Mouse (Mus musculus) stomach, embryonic 14.5 days (tissue): Measurements from ENCODE around the gene Rpl10a. TPM values are rescaled to one million over a fixed set of nuclear protein-coding genes. Genes with fewer than 3 reads are reported as not detected.
A peak's percentile ranks its signal among the peaks of the same experiment; 100 is the strongest.

Experiments
- ATAC-seq: fragments of 200-750 bp; cut with Nextera tagmentation; 2 replicates; pipeline ENCODE4 v1.8.0; 2017; ENCODE audit warnings: low read depth, moderate TSS enrichment; ENCODE audit not compliant: insufficient number of reproducible peaks, insufficient read depth, low FRiP score
- H3K27ac ChIP-seq: fragments of 300-500 bp; sonication (generic); 2 replicates; pipeline ENCODE4 v1.5.1; 2014; ENCODE audit warnings: mild to moderate bottlenecking, low read length, moderate library complexity, mixed read lengths
- H3K27me3 ChIP-seq: fragments of 300-500 bp; sonication (generic); 2 replicates; pipeline ENCODE4 v1.6.1; 2014; ENCODE audit warnings: low read length, control low read depth, mixed read lengths; ENCODE audit not compliant: control insufficient read depth, insufficient read depth
- H3K36me3 ChIP-seq: fragments of 300-500 bp; sonication (generic); 2 replicates; pipeline ENCODE4 v1.6.1; 2014; ENCODE audit warnings: mild to moderate bottlenecking, control low read depth, low read length, moderate library complexity, mixed read lengths; ENCODE audit not compliant: control insufficient read depth, insufficient read depth
- H3K4me1 ChIP-seq: fragments of 300-500 bp; sonication (generic); 2 replicates; pipeline ENCODE4 v1.6.1; 2014; ENCODE audit warnings: low read length, control low read depth, mixed read lengths; ENCODE audit not compliant: control insufficient read depth, insufficient read depth
- H3K4me2 ChIP-seq: fragments of 300-500 bp; sonication (generic); replicated peaks from 2 replicates; pipeline ENCODE4 v1.6.1; 2014; ENCODE audit warnings: low read depth, low read length, control low read depth
- H3K4me3 ChIP-seq: fragments of 300-500 bp; sonication (generic); 2 replicates; pipeline ENCODE4 v1.5.1; 2014; ENCODE audit warnings: low read depth, low read length, control low read depth
- H3K9ac ChIP-seq: fragments of 300-500 bp; sonication (generic); replicated peaks from 2 replicates; pipeline ENCODE4 v1.6.1; 2014; ENCODE audit warnings: low read depth, mild to moderate bottlenecking, control low read depth, low read length, moderate library complexity, mixed read lengths
- H3K9me3 ChIP-seq: fragments of 300-500 bp; sonication (generic); 2 replicates; pipeline ENCODE4 v1.6.1; 2016; ENCODE audit warnings: low read depth, low read length, control low read depth; ENCODE audit not compliant: control insufficient read depth
- WGBS: fragments of 180-500 bp; shearing (Covaris S2); extraction: QIAGEN DNeasy Blood & Tissue Kit; methylation state at CpG from one replicate; pipeline ENCODE4 v1.1.7; 2014; 5-methylcytosine and 5-hydroxymethylcytosine counted together
- polyA plus RNA-seq: library from polyadenylated mRNA; unstranded; fragments of >200 nt; fragmentation: Nextera tagmentation; extraction: Ambion mirVana; gene quantifications from 2 replicates; pipeline ENCODE4 v1.2.1, GENCODE M21; 2014

Gene Rpl10a
- polyA plus RNA-seq, 1 experiment from 2014 or later, result 911 TPM

DNA sequence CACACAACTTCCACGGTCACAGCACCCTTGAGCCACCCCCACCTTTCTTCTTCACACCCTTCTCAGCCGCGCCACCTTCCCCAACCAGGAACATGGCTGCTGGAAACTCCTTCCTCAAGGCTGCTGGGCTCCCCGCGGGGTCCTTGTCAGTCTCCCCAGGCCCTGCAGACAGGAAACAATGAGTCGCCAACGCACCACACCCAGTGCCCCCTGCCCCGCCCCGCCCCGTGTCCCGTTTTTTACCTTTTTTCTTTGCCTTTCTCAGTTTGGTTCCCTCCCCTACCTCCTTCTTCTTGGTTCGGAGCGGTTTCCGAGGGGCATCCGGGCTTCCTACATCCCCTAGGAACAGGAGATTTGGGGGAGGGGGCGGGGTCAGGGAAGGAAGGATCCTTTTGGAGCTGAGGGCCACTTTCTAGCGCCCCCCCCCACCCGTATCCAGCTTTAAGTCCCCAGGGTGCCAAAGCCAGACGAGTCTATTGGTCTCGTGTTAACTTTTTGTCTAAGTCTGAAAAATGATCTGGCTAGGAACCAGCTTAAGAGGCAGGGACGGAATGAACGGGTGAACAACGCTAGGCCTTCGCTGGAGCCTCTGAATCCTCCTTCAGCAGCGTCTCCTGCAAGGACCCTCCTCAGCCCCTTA lies 34.5 kb downstream of the Rpl10a start:
- peak overlapping the region; percentile 42 for H3K4me2 ChIP-seq
- no peaks in the 10 kb centered on the region for H3K9me3 ChIP-seq
- H3K27ac ChIP-seq, result no peak overlapping the region
- 0 out of 2 replicates have a peak, but pooled peaks cover 7% of the 10 kb centered on the region for H3K27me3 ChIP-seq
- WGBS, result 2% methylated on average over 25 of the region's 25 CpGs
- H3K36me3 ChIP-seq, result no peaks in the 10 kb centered on the region
- H3K4me3 ChIP-seq, result peak overlapping the region; percentile 24
- H3K4me1 ChIP-seq, result peaks cover 18% of the 10 kb centered on the region; the same call in 1 of the 2 replicates
- ATAC-seq, result no peak
- no peak overlapping the region for H3K9ac ChIP-seq

DNA sequence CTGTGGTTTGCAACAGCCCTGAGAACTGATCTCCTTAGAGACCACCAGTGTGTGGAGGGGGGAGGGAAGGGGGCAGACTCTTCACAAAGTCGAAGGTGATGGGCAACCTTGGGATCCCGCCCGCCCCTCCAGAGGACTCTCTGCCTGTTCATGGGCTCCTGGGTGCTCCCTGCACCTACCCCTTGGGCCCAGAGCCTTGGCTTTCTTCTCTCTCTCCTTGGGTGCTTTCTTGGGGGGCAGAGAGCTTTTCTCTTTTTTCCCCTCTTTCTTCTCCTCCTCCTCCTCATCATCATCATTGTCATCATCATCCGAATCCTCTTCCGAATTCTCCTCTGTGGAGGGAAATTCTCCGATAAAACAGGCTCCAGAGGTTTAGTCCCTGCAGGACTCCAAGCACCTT lies 35.2 kb downstream of the Rpl10a start:
- peaks cover 18% of the 10 kb centered on the region; the same call in 1 of the 2 replicates for H3K4me1 ChIP-seq
- H3K9ac ChIP-seq, result no peak overlapping the region
- H3K4me3 ChIP-seq, result no peak overlapping the region
- peak overlapping the region; percentile 42 for H3K4me2 ChIP-seq
- 37% methylated on average over 6 of the region's 6 CpGs for WGBS
- no peak for ATAC-seq
- H3K27me3 ChIP-seq, result 0 out of 2 replicates have a peak, but pooled peaks cover 7% of the 10 kb centered on the region
- H3K9me3 ChIP-seq, result no peaks in the 10 kb centered on the region
- no peaks in the 10 kb centered on the region for H3K36me3 ChIP-seq
- no peak overlapping the region for H3K27ac ChIP-seq

DNA sequence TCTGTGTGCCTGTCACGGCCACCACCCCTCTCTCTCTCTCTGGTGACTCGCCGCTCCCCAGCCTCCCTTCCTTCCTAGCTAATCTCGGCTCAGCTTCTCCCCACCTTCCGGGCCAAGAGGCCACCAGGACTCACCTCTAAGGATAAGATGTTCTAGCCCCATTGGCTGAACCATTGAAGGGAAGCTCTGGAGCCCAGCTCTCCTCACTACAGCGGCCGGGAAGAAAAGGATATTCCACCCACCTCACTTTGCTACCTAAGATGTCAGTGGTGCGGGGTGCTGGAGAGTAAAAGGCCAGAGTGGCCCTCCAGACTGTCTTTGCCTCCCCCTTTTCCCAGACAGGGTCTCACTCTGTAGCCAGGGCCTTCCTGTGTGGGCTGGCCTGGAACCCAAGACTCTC lies 36.9 kb downstream of the Rpl10a start, which contains the start of gene Tulp1:
Gene Tulp1, minus strand, starts transcription at position 101 of the 400 bp plus-strand sequence.
- Histone ChIP-seq H3K4me3 (peak within 1 kb of the TSS; percentile 21), H3K4me2 (peak within 1 kb of the TSS; percentile 41), H3K9ac (peak within 1 kb of the TSS; percentile 10; the same call in 1 of the 2 replicates), H3K9me3 (no peaks in the 10 kb centered on the region), H3K27ac (no peak within 1 kb of the TSS), H3K27me3 (0 out of 2 replicates have a peak, but pooled peaks cover 7% of the 10 kb centered on the region), H3K4me1 (peaks cover 18% of the 10 kb centered on the region; the same call in 1 of the 2 replicates), H3K36me3 (no peaks in the 10 kb centered on the region)
- no peak for ATAC-seq
- WGBS, result 37% methylated on average over 8 of the region's 8 CpGs

DNA sequence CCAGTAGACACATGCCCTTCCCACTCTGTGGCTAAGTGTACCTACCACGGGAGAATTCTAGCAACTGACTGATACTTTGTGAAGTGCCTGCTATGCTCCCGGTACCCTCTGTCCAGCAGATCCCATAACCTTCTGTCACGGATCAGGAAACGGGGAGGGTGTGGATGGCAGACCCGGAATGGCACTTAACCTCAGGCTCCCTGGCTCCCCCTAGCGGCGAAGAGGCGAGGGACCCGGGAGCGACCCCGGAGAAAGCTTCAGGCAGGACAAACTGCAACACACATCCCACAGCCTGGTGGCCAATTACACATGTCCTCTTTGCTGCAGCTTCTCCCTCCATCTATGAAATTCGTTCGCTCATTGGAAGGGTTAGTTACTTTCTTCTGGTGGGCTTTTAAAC lies 40.2 kb downstream of the Rpl10a start:
- no peak for ATAC-seq
- 8% methylated on average over 13 of the region's 13 CpGs for WGBS

DNA sequence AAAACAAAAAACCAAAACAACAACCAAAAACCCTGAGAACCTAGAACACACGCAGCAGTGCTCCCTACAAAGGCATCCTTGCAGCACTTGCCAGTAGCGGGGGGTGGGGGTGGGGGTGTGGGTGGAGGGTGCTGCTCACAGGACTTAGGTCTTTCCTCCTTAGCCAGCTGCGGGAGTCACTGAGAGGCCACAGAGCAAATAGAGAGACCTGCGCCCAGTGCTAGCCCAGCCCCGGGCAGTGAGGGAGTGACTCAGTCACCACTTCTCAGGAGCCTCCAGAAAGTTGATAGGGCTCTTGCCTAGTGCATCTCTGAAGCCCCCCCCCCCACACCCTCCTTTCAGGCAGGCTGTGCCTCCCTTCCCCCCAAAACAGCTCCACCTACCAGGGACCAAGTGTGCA lies 40.8 kb downstream of the Rpl10a start:
- 65% methylated on average over 5 of the region's 5 CpGs for WGBS
- no peaks in the 10 kb centered on the region for H3K9me3 ChIP-seq
- H3K27me3 ChIP-seq, result 0 out of 2 replicates have a peak, but pooled peaks cover under 1% of the 10 kb centered on the region
- ATAC-seq, result peak; percentile 68; the same call in 1 of the 2 replicates
- no peak overlapping the region for H3K9ac ChIP-seq
- H3K4me2 ChIP-seq, result no peak overlapping the region
- no peaks in the 10 kb centered on the region for H3K36me3 ChIP-seq
- H3K4me3 ChIP-seq, result no peak overlapping the region
- no peak overlapping the region for H3K27ac ChIP-seq
- peaks cover 7% of the 10 kb centered on the region; the same call in 1 of the 2 replicates for H3K4me1 ChIP-seq

More for the DNA sequence above, 40.2 kb downstream of the Rpl10a start:
- H3K9ac ChIP-seq, result no peak overlapping the region
- H3K4me3 ChIP-seq, result no peak overlapping the region
- H3K4me2 ChIP-seq, result no peak overlapping the region
- no peak overlapping the region for H3K27ac ChIP-seq
- H3K27me3 ChIP-seq, result 0 out of 2 replicates have a peak, but pooled peaks cover 6% of the 10 kb centered on the region
- no peaks in the 10 kb centered on the region for H3K36me3 ChIP-seq
- H3K9me3 ChIP-seq, result no peaks in the 10 kb centered on the region
- peaks cover 11% of the 10 kb centered on the region; the same call in 1 of the 2 replicates for H3K4me1 ChIP-seq

DNA sequence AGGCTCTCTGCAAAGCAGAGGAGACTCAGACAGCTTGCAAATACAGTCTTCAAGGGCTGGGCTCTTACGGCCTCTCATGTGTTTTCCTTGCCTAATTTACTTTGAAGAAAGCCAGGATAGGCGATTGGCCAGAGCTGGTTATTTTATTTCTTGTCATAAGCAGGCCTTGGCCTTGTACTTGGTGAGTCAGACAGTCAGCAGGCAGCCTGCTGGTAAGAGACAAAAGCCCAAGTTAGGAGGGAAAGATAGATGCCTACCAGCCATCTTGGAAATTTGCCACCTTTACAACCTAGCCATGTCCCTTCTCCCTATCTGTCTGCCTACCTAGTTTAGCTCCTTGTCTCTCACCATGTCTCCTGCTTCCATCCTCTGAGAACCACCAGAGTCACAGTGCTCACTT lies 43.0 kb downstream of the Rpl10a start:
- H3K9ac ChIP-seq, result no peak overlapping the region
- H3K4me3 ChIP-seq, result no peak overlapping the region
- H3K4me1 ChIP-seq, result peaks cover 4% of the 10 kb centered on the region; the same call in 1 of the 2 replicates
- H3K9me3 ChIP-seq, result no peaks in the 10 kb centered on the region
- no peaks in the 10 kb centered on the region for H3K27me3 ChIP-seq
- ATAC-seq, result no peak
- H3K36me3 ChIP-seq, result no peaks in the 10 kb centered on the region
- no peak overlapping the region for H3K4me2 ChIP-seq
- no peak overlapping the region for H3K27ac ChIP-seq
- WGBS, result 53% methylated on average over 2 of the region's 2 CpGs

DNA sequence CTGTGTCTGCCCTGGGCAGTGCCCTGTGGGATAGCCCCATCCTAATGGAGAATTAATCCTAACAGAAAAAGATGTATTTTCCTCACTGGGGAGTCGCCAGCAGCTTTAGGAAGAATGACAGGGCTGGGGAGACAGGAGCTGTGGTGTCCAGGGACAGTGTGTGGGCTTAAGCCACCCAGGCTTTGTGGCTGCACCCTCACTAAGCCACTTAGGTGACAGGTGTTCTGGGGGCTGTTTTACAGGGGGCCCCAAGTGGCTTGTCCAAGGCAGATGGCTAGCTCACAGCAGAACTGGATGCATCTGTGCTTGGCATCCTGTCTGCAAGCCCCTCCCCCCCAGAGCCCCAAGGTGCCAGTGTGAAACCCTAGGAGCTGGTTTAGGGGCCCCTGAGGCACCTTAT lies 43.7 kb downstream of the Rpl10a start:
- Histone ChIP-seq H3K4me3 (no peak overlapping the region), H3K36me3 (no peaks in the 10 kb centered on the region), H3K4me2 (no peak overlapping the region), H3K27ac (no peak overlapping the region), H3K4me1 (peaks cover 4% of the 10 kb centered on the region; the same call in 1 of the 2 replicates), H3K9ac (no peak overlapping the region), H3K9me3 (no peaks in the 10 kb centered on the region), H3K27me3 (no peaks in the 10 kb centered on the region)
- WGBS, result 73% methylated on average over 1 of the region's 1 CpGs
- no peak for ATAC-seq

DNA sequence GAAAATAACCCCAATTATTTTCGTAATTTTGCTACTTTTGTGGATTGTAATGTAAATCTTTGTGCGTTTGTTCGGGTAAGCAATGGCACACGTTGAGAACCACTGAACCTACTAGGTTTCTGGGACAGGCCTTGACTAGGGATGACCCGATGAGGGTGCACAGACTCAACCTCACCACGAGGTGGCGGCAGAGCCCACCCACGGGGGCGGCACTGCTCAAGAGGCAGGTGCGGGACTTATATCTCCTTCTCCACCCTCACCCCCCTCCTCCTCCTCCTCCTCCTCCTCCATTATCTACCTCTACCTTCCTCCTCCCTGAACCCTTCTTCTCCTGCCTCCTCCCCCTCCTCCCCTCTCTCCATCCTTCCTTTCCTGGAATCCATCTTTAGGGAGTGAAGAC lies 45.5 kb downstream of the Rpl10a start:
- no peak overlapping the region for H3K9ac ChIP-seq
- H3K27ac ChIP-seq, result no peak overlapping the region
- no peak overlapping the region for H3K4me2 ChIP-seq
- no peak for ATAC-seq
- H3K9me3 ChIP-seq, result no peaks in the 10 kb centered on the region
- H3K36me3 ChIP-seq, result no peaks in the 10 kb centered on the region
- no peaks in the 10 kb centered on the region for H3K27me3 ChIP-seq
- no peak overlapping the region for H3K4me3 ChIP-seq
- 20% methylated on average over 10 of the region's 10 CpGs for WGBS
- peaks cover 4% of the 10 kb centered on the region; the same call in 1 of the 2 replicates for H3K4me1 ChIP-seq
